Mouse (Mus musculus): ENCODE measurements around the gene Coro1c. TPM values are rescaled to one million over a fixed set of nuclear protein-coding genes. Genes with fewer than 3 reads are reported as not detected.

The Coro1c gene
- total RNA-seq, 1 experiment from 2014 or later = 52.9 TPM

DNA sequence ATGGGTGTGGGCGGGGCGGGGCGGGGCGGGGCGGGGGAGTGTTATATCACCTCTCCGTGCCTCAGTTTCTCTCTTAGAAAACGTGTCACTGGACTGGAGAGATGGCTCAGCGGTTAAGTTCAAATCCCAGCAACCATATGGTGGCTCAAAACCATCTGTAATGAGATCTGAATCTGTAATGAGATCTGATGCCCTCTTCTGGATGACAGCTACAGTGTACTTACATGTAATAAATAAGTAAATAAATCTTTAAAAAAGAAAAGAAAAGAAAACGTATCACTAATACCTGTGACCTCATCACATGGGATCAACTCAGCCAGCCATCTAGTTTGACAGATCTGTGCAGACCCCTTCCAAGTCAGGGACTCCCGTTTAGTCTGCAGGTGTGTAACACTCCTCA is 21.0 kb upstream of the Coro1c start:
- DNase-seq = no peak

DNA sequence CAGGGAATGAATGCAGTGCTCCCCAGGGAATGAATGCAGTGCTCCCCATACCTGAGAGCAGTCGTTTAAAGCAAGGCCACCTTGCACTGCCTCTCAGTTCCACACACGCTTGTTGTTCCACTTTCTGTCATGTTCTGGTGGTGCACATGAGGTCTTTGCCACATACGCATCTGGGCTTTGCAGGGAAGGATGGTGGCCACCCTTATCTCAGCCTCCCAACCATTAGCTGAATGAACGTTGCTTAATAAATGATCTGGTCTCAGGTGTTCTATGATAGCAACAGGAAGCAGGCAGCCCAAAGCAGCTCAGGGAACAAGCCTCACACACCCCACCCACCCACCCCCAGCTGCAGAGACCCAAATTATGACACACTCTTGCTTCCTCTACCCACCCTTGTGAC is 16.1 kb upstream of the Coro1c start:
- no peak for DNase-seq

- DNase-seq = no peak
Measured at GRCm38 (mm10) chr5:113921310-113922166, 13.0 kb upstream of the Coro1c start.

DNA sequence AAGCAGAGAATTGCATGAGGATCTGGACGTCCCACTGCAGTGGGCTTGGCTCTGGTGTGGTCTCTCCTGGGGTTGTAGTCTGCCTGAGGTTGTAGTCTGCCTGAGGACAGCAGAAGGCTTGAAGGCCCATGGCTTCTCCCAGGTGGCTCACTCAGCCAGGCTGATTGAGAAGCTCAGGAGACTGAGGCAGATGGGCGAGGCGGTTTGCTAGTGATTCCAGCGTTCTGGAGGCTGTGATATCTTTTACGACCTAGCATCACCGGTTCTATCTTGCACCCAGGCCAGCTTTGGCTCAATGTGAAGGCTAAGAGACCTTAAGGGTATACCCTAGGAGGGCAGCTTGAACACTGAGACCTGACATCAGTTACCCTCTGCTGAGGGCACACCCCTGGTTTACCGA is 10.5 kb upstream of the Coro1c start:
- DNase-seq = no peak

- DNase-seq = peak; percentile 53
Measured at GRCm38 (mm10) chr5:113918654-113919053, 10.1 kb upstream of the Coro1c start.

GRCm38 (mm10) chr5:113910705-113911104 is 2.1 kb upstream of the Coro1c start:
- DNase-seq = no peak

GRCm38 (mm10) chr5:113910065-113910701 is 1.6 kb upstream of the Coro1c start:
- no peak for DNase-seq

- DNase-seq = peak; percentile 73
Measured at GRCm38 (mm10) chr5:113907786-113908567, 581 bp downstream of the Coro1c start.

DNA sequence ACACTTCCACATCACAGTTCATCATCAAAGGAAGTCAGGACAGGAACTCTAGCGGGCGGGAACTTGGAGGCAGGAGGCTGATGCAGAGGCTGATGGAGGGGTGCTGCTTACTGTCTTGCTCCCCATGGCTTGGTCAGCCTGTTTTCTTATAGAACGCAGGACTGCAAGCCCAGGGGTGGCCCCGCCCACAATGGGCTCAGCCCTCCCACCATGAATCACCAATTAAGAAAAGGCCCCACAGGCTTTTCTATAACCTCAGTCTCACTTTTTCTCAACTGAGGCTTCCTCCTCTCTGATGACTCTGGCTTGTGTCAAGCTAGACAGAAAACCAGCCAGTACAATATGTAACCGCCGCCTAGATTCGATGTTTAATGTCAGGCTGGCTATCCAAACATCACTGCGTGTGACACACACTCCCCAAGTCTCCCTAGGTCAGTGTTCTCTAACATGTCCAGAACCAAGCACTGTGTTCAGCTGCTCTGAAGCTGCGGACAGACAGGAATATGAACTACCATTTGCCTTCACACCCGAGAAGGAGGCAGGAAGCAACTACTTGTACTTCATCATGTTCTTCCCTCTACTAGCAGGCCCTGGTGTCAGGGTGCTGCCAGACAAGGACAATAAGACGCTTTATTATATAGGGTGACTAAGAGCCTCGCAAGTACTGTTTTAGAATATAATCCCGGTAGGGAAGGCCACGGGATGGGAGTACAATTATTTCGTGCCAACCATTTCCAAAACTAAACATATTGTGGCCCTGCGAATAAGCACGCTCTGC is 1.4 kb downstream of the Coro1c start:
- DNase-seq = peak; percentile 65

DNA sequence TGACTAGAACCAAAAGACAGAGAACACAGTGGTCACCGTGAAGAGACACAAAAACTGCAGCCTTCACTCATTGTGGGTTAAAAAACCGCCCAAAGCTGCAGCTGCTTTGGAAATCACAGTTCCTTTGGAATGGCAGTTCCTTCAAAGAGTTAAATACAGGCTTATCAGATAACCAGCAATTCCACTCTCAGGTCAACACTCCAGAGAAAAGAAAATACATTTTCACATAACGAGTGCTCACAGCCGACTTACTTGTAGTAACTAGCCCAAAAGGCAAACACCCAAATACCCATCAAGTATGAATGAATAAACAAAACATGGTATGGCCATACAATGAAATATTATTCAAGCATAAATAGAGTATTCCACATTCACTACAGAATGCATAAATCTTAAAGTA is 3.6 kb downstream of the Coro1c start:
- DNase-seq = no peak

GRCm38 (mm10) chr5:113902983-113903382 is 5.6 kb downstream of the Coro1c start:
- no peak for DNase-seq

- DNase-seq = no peak
Measured at GRCm38 (mm10) chr5:113902017-113902416, 6.5 kb downstream of the Coro1c start.

DNA sequence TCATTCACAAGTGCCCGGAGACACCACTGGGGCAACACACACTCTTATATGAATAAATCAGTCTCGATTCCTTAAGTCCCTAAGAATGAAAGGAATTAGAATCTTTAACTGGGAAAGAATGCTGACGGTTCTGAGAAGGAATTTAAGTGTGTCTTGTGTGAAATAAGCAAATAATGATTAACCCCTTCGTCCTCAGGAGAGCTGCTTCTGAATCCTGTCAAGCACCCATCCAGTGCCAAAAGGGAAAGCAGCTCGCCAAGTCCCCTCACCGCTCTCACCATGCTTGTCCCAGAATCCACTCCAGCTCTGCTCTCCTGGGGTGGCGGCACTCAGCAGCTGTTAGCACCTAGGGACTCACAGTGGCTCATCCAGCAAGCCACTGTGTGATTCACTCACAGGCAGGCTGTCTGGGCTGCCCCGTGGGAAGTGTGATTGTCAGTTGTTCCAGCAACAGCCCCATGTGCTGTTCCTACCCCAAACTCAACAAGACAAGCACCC is 7.4 kb downstream of the Coro1c start:
- DNase-seq = no peak

GRCm38 (mm10) chr5:113899543-113899942 is 9.0 kb downstream of the Coro1c start:
- no peak for DNase-seq

- no peak for DNase-seq
Measured at GRCm38 (mm10) chr5:113892005-113892404, 16.6 kb downstream of the Coro1c start.

DNA sequence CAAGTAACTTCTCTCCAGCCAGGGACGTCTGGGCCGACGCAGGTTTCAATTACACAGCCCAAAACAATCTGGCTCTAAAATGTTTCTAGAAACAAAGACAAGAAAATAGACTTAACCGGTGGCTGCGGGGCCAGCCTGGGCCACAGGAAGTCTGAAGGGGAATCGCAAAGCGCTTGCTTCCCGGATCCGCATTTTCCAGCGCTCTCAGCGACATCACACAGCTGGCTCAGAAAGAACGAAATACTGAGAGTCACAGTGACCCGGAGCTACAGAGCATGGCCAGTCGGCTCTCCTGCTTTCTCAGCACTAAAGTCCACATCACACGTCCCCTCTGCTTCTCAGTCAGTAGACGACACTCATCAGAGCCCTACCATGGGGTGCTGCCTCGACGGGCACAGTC is 17.7 kb downstream of the Coro1c start:
- DNase-seq = no peak

DNA sequence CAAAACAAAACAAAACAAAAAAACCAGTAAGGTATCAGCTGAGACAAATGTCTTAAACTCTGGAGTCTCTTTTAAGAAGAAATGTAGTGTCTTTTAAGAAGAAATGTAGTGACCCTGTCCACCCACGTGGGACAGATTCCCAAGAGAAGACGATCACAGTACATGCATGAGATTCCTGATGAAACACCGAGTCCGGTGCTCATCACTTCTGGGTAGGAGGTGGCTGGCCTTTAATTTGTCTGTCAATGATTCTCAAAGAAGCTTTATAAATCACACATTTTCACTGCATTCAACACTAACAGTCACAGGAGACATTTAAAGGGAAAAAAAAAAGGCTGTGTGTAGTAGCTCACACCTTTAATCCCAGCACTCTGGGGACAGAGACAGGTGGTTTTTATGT is 18.6 kb downstream of the Coro1c start:
- DNase-seq = no peak

DNA sequence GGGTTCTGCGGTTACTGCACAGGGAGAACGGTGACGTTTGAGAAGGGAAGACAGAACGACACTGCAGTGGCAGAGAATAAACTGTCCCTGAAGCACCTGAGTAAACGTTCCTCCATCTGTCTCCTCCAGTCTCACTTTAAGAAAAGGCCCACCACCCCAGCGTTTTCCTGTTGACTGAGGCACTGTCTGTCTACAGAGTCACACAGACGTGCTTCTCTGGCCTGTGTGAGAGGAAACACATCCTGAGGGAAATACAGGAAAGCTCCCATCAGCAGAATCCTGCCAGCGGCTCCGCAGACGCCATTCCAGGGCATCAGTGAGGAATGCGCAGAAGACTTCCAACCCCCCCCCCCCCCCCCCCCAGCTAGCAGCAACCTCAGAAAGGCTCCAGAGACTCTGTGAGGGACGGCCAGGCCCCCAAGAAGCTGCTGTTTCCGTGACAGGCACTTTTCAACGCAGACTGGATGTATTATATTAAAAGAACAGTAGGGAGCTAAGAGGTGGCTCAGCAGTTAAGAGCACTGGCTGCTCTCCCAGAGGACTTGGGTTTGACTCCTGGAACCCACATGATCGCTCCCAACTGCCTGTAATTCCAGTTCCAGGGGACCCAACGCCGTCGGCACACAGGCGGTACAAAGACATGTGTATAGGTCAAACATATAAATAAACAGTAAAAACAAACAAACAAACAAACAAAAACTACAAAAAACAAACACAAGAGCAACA is 19.2 kb downstream of the Coro1c start:
- no peak for DNase-seq

- DNase-seq = no peak
Measured at GRCm38 (mm10) chr5:113888186-113888795, 20.3 kb downstream of the Coro1c start.

GRCm38 (mm10) chr5:113887132-113887531 is 21.4 kb downstream of the Coro1c start:
- peak; percentile 71 for DNase-seq

- DNase-seq = no peak
Measured at GRCm38 (mm10) chr5:113885623-113886022, 22.9 kb downstream of the Coro1c start.
